Mouse (Mus musculus) spleen, adult 2 months (tissue): ENCODE measurements around the gene 2610507B11Rik. TPM values are rescaled to one million over a fixed set of nuclear protein-coding genes. Genes with fewer than 3 reads are reported as not detected.

ENCODE experiments used
- DNase-seq, 2 experiments: peaks; one replicate each; pipeline versions ENCODE4 v3.0.0 to v3.0.0-alpha.2; 2012 to 2021; ENCODE audit warnings: low spot score in 2 of 2, low read depth in 1 of 2
- H3K27ac ChIP-seq: fragments of 200-500 bp; 2 replicates; pipeline ENCODE4 v1.5.1; 2012; ENCODE audit warnings: low read length, inconsistent platforms; ENCODE audit not compliant: insufficient read depth
- H3K27me3 ChIP-seq: fragments of 200-500 bp; 2 replicates; pipeline ENCODE4 v1.6.1; 2012; ENCODE audit warnings: mild to moderate bottlenecking, moderate library complexity, low read length, inconsistent platforms; ENCODE audit not compliant: control insufficient read depth, insufficient read depth
- H3K36me3 ChIP-seq: fragments of 200-500 bp; 2 replicates; pipeline ENCODE4 v1.6.1; 2012; ENCODE audit warnings: mild to moderate bottlenecking, low read length, inconsistent platforms; ENCODE audit not compliant: control insufficient read depth, insufficient read depth
- H3K4me1 ChIP-seq: fragments of 200-500 bp; 2 replicates; pipeline ENCODE4 v1.6.1; 2011; ENCODE audit warnings: inconsistent platforms; ENCODE audit not compliant: control insufficient read depth, insufficient read depth, insufficient read length
- H3K4me3 ChIP-seq: fragments of 200-500 bp; 2 replicates; pipeline ENCODE4 v1.5.1; 2011; ENCODE audit warnings: mild to moderate bottlenecking, inconsistent platforms; ENCODE audit not compliant: insufficient read depth, insufficient read length; ENCODE audit errors: extremely low read depth
- CTCF ChIP-seq: fragments of 200-500 bp; IDR thresholded peaks from 2 replicates; pipeline ENCODE4 v1.5.1; 2011; ENCODE audit warnings: mild to moderate bottlenecking, inconsistent platforms; ENCODE audit not compliant: insufficient read depth, insufficient read length, insufficient replicate concordance; ENCODE audit errors: extremely low read depth
- POLR2A ChIP-seq: fragments of 200-500 bp; IDR thresholded peaks from 2 replicates; pipeline ENCODE4 v1.6.1; 2011; ENCODE audit warnings: low read depth, low read length, inconsistent platforms
- WGBS: fragments of 180-500 bp; shearing (Covaris S2); methylation state at CpG from one replicate; pipeline ENCODE4 v1.1.7; 2018; 5-methylcytosine and 5-hydroxymethylcytosine counted together
- polyA plus RNA-seq: library from polyadenylated mRNA; depleted of rRNA; stranded (reverse); fragments of >200 nt; gene quantifications from 2 replicates; pipeline ENCODE4 v1.2.3, GENCODE M21; 2012

2610507B11Rik gene
- polyA plus RNA-seq, 1 experiment = 41.4 TPM

DNA sequence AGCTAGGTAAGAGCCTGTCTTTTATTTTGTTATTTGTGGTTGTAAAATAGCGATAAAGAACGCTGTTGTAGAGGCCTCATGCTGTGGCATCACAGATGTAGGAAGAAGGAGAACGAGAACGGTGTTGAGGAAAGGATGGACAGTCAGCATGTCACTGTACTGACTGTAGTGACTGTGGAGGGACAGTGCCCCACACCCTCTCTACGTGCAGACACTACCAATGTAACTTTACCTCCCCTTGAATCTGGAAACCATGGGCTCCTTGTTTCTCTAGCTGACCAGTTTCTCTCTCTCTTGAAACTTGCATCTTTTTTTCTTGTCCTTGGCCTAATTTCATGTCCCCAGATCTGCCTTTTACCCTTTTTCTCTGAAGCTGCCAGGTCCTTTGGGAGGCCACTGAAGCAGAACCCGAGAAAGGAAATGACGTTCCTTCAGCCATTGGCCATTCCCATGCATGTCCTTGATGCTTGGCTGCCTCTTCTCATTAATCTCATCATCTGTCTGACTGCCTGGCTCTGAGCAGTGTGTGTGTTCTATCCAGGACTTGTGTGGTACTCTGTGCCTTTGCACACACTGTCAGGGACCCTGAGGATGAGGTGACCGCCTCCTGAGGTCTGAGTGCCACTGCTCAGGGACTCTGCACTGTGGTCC lies 49.4 kb downstream of the 2610507B11Rik start:
- no peak for DNase-seq
- 88% methylated on average over 8 of the region's 8 CpGs for WGBS
- Histone ChIP-seq H3K27me3 (no peaks in the 10 kb centered on the region), H3K4me3 (no peak overlapping the region), H3K27ac (0 out of 2 replicates have a peak overlapping the region, but pooled peaks have one; percentile 10), H3K4me1 (peaks cover 4% of the 10 kb centered on the region; the same call in 1 of the 2 replicates), H3K36me3 (no peaks in the 10 kb centered on the region)
- TF ChIP-seq POLR2A (no peak), CTCF (no peak)

DNA sequence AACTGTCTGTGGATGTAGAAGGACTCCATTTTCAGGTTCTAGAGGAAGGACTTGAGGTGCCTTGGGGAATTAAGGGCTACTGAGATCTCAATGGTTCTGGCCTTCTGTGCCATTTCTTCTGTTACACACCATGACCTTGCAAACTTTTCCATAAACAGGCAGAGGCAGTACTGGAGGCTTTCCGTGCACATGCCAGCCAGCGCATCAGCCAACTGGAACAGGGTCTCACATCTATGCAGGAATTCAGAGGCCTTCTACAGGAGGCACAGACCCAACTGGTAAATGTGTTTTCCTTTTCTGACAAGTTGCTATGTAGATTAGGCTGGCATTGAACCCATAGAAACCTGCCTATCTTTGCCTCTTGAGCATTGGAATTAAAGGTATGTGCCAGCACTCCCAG lies 52.1 kb downstream of the 2610507B11Rik start:
- no peaks in the 10 kb centered on the region for H3K27me3 ChIP-seq
- no peak overlapping the region for H3K27ac ChIP-seq
- 89% methylated on average over 2 of the region's 2 CpGs for WGBS
- peaks cover 4% of the 10 kb centered on the region; the same call in 1 of the 2 replicates for H3K4me1 ChIP-seq
- H3K4me3 ChIP-seq = no peak overlapping the region
- no peak for DNase-seq
- H3K36me3 ChIP-seq = no peaks in the 10 kb centered on the region
- TF ChIP-seq CTCF (no peak), POLR2A (no peak)

DNA sequence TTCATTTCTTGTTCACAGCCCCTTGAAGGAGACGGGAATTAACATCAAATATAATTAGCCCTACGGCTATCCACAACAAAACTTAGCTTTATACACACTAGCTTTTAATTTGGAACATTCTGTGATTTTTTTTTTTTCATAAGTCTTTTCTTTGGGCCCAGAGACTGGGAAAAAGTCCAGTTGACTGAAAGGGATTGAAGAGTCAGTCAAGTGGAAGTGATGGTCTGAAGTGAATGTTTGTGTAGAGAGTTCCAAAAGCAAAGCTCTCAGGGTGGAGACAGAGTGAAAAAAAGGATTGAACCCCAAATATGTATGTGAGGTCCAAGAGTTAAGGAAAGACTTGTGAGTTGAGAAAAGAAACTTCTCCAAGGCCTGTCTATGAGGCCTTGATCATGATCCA lies 56.9 kb downstream of the 2610507B11Rik start:
- no peak overlapping the region for H3K4me3 ChIP-seq
- WGBS = 94% methylated on average over 2 of the region's 2 CpGs
- TF ChIP-seq POLR2A (no peak), CTCF (no peak)
- DNase-seq = no peak
- H3K36me3 ChIP-seq = no peaks in the 10 kb centered on the region; the same call in 1 of the 2 replicates
- peaks cover 10% of the 10 kb centered on the region for H3K4me1 ChIP-seq
- H3K27me3 ChIP-seq = no peaks in the 10 kb centered on the region
- no peak overlapping the region for H3K27ac ChIP-seq

DNA sequence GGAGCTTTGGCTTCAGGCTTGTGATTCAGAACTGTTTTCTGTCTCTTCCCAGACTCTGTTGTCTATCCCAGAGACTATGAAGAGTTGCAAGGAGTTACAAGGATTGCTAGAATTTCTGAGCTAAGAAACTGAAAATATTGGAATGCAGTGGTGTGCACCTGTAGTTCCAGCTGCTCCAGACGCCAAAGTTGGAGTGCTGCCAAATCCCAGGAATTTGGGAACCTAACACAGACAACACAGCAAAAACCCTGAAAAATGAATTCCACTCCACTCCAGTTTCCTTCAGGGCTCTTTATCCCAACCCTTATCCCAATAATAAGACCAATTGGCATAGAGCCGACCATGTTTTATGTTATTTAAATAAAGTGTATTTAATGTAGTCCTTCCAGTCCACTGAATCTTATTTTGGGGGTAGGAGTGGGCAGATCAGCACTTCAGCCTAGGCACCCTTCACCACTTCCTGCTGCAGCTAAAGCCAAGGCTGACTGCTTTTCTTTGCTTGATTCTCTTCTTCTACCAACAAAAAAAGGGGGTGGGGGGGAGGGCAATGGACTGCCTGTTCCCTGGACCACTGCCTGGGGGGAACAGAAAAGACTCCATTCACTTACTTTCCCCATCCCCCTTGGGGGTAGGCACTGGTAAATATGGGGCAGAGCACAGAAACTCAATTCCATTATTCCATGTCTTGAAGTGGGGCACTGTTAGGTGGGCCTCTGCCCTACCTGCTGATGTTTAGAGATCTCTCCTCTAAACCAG lies 60.7 kb downstream of the 2610507B11Rik start:
- H3K27me3 ChIP-seq = no peaks in the 10 kb centered on the region
- no peak overlapping the region for H3K4me3 ChIP-seq
- DNase-seq = no peak
- no peaks in the 10 kb centered on the region; the same call in 1 of the 2 replicates for H3K36me3 ChIP-seq
- 85% methylated on average over 2 of the region's 2 CpGs for WGBS
- H3K4me1 ChIP-seq = peaks cover 10% of the 10 kb centered on the region
- TF ChIP-seq POLR2A (no peak), CTCF (no peak)
- H3K27ac ChIP-seq = no peak overlapping the region

DNA sequence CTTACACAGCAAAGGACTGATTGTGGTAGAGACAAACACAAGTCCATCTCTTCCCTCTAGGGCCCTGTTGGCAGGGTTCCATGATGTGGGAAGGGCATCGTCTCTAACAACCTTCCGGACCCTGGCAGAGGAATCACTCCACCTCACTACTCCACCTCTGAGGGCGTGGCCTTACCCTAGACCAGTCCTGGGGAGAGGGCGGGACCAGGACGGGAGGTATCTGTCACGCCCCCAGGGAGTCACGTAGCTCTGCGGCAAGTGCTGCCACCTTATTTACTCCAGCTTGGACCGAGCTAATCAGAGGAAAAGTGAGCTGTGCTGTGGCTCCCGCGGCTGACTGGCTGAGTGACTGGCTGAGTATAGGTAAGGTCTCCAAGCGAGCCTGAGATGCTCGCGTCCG lies 61.3 kb downstream of the 2610507B11Rik start, which contains the start of gene Aldoc:
TSS of gene Aldoc (plus strand) at position 109 of the 400 bp plus-strand sequence.
- 11% methylated on average over 15 of the region's 15 CpGs for WGBS
- peak within 1 kb of the TSS; percentile 35 for H3K4me3 ChIP-seq
- no peak within 1 kb of the TSS for H3K27ac ChIP-seq
- no peaks in the 10 kb centered on the region for H3K27me3 ChIP-seq
- peak; percentile 78 to 87 for DNase-seq
- peaks cover 10% of the 10 kb centered on the region for H3K4me1 ChIP-seq
- H3K36me3 ChIP-seq = no peaks in the 10 kb centered on the region; the same call in 1 of the 2 replicates
- TF ChIP-seq POLR2A (no peak), CTCF (no peak)

DNA sequence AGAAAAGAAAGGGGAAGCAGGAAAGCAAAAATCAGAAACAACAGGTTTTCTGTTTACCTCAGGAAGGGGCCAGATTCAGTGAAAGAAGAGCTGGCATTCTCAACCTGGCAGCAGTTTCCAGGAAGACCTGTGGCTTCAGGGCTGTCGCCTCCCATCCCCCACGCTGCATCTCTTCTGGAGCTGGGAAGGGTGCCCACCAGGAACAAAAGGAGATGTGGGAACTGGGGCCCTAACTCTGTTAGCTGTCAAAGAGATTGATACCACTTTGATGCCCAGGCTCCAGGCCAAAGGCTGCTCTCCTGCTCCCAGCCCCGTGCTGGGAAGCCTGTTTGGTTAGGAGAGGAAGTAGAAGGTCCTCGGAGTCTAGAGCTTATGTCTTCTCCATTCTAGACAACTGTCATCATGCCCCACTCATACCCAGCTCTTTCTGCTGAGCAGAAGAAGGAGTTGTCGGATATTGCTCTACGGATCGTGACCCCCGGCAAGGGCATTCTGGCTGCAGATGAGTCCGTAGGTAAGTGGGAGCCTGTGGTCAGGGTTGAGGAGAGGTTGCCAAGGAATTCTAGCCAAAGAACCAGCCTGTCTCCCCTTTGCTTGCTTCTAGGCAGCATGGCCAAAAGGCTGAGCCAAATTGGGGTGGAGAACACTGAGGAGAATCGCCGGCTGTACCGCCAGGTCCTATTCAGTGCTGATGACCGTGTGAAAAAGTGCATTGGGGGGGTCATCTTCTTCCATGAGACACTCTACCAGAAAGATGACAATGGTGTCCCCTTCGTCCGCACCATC lies 62.6 kb downstream of the 2610507B11Rik start:
- TF ChIP-seq CTCF = no peak
- TF ChIP-seq POLR2A = no peak
- no peak overlapping the region for H3K4me3 ChIP-seq
- peaks cover 11% of the 10 kb centered on the region for H3K4me1 ChIP-seq
- H3K27ac ChIP-seq = no peak overlapping the region
- WGBS = 89% methylated on average over 15 of the region's 15 CpGs
- no peak for DNase-seq
- H3K27me3 ChIP-seq = no peaks in the 10 kb centered on the region
- no peaks in the 10 kb centered on the region; the same call in 1 of the 2 replicates for H3K36me3 ChIP-seq
